Mouse (Mus musculus) cerebellum, adult 18-20 months (tissue): Measurements from ENCODE around the gene Fhl5.
"Not testable (repeated sequence)": the region's sequence is repeated elsewhere in the genome, so short reads cannot be mapped to it uniquely, and the experiment has no call there.

Source experiments
- DNase-seq, 2 experiments: peaks; one replicate each; pipeline ENCODE4 v3.0.0; 2021

Gene Fhl5

GRCm38 (mm10) chr4:25242776-25243175, at the start of gene Fhl5:
Gene Fhl5 (minus strand): TSS chr4:25242876.
- DNase-seq, result no peak

GRCm38 (mm10) chr4:25285002-25285401, 42.3 kb upstream of the Fhl5 start:
- not testable (repeated sequence) for DNase-seq

- peak; percentile 96 to 97 for DNase-seq
Measured at GRCm38 (mm10) chr4:25281671-25282038, 39.0 kb upstream of the Fhl5 start, which contains the start of gene Ufl1. Gene Ufl1 (minus strand): TSS chr4:25281821.

- no peak for DNase-seq
Measured at GRCm38 (mm10) chr4:25280938-25281670, 38.4 kb upstream of the Fhl5 start.

GRCm38 (mm10) chr4:25272861-25273627, 30.4 kb upstream of the Fhl5 start:
- DNase-seq, result no peak

- DNase-seq, result no peak
Measured at GRCm38 (mm10) chr4:25271926-25272325, 29.2 kb upstream of the Fhl5 start.

- no peak for DNase-seq
Measured at GRCm38 (mm10) chr4:25267144-25267543, 24.5 kb upstream of the Fhl5 start.

GRCm38 (mm10) chr4:25257822-25258398, 15.2 kb upstream of the Fhl5 start:
- DNase-seq, result no peak

- DNase-seq, result not testable (repeated sequence)
Measured at GRCm38 (mm10) chr4:25235663-25236062, 7.0 kb downstream of the Fhl5 start.

- DNase-seq, result not testable (repeated sequence)
Measured at GRCm38 (mm10) chr4:25233767-25234166, 8.9 kb downstream of the Fhl5 start.

- DNase-seq, result no peak
Measured at GRCm38 (mm10) chr4:25232546-25232945, 10.1 kb downstream of the Fhl5 start.

- DNase-seq, result no peak
Measured at GRCm38 (mm10) chr4:25227527-25227926, 15.1 kb downstream of the Fhl5 start.

- DNase-seq, result no peak
Measured at GRCm38 (mm10) chr4:25221927-25222326, 20.7 kb downstream of the Fhl5 start.

- peak; percentile 21 to 25 for DNase-seq
Measured at GRCm38 (mm10) chr4:25213451-25213850, 29.2 kb downstream of the Fhl5 start.

- DNase-seq, result no peak
Measured at GRCm38 (mm10) chr4:25206166-25206565, 36.5 kb downstream of the Fhl5 start.

GRCm38 (mm10) chr4:25197310-25197709, 45.4 kb downstream of the Fhl5 start:
- DNase-seq, result no peak

- DNase-seq, result no peak
Measured at GRCm38 (mm10) chr4:25179617-25180208, 63.0 kb downstream of the Fhl5 start.
